Comparison of ENCODE assay signal across 9 mouse cellular contexts in the genomic region with DNA sequence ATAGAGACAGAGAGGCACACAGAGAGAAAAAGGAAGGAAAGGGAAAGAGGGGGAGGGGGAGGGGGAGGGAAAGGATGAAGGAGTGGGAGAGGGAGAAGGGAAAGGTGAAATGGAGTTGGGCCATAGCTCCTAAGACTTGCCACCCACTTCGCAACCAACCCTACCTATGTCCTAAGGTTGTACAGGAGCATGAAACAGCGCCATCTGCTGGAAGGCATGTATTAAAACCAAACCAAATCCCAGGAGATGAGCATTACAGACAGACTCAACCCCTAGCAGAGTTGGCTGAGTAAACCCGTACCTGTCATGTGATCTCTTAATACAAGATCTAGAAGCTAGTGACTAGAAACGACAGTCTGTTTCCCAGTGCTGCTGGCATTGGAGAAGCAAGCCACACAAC.
DNase-seq lines count a peak whose midpoint lies in the region; ATAC-seq lines count a peak whose summit lies in the region.
"Had no signal": no experiment of that assay in that cellular context is flagged by ENCODE, and none has a peak within 500 bp of the region (broad histone marks: within the 10 kb centered on the region; RNA-seq: fewer than 3 reads in every experiment).

No protein-coding gene starts in this region.

- WGBS in forebrain, embryonic 14.5 days = 40% methylated on average over 4 of the region's 4 CpGs
- 27% methylated on average over 4 of the region's 4 CpGs for WGBS in forebrain, embryonic 15.5 days
- 37% methylated on average over 4 of the region's 4 CpGs for WGBS in neural tube, embryonic 15.5 days
- WGBS in midbrain, embryonic 14.5 days = 36% methylated on average over 4 of the region's 4 CpGs

- H3K27ac ChIP-seq in forebrain, embryonic 14.5 days (ENCODE audit: low read depth, low read length) = no peak overlapping the region
- H3K27ac ChIP-seq in forebrain, embryonic 15.5 days (replicated peaks) = no peak overlapping the region
- no peak overlapping the region for H3K27ac ChIP-seq in neural tube, embryonic 15.5 days (replicated peaks)
- no peak overlapping the region for H3K27ac ChIP-seq in midbrain, embryonic 14.5 days (replicated peaks; ENCODE audit: low read depth, low read length)
- H3K27ac ChIP-seq: hindbrain, embryonic 15.5 days had no signal

- no peaks in the 10 kb centered on the region for H3K36me3 ChIP-seq in forebrain, embryonic 14.5 days (ENCODE audit: control insufficient read depth, insufficient read depth, low read length)
- H3K36me3 ChIP-seq in forebrain, embryonic 15.5 days = no peaks in the 10 kb centered on the region
- no peaks in the 10 kb centered on the region for H3K36me3 ChIP-seq in neural tube, embryonic 15.5 days
- H3K36me3 ChIP-seq in midbrain, embryonic 14.5 days (ENCODE audit: control insufficient read depth, insufficient read depth, low read length) = no peaks in the 10 kb centered on the region
- H3K36me3 ChIP-seq: hindbrain, embryonic 15.5 days had no signal

- no peak overlapping the region for H3K4me3 ChIP-seq in forebrain, embryonic 14.5 days (ENCODE audit: low read depth, low read length)
- no peak overlapping the region for H3K4me3 ChIP-seq in forebrain, embryonic 15.5 days
- H3K4me3 ChIP-seq in neural tube, embryonic 15.5 days (replicated peaks) = no peak overlapping the region
- H3K4me3 ChIP-seq in midbrain, embryonic 14.5 days (replicated peaks; ENCODE audit: low read depth, low read length) = no peak overlapping the region
- H3K4me3 ChIP-seq: hindbrain, embryonic 15.5 days had no signal

- no peaks in the 10 kb centered on the region for H3K9me3 ChIP-seq in forebrain, embryonic 14.5 days (replicated peaks; ENCODE audit: control insufficient read depth, low read length)
- no peaks in the 10 kb centered on the region for H3K9me3 ChIP-seq in forebrain, embryonic 15.5 days
- no peaks in the 10 kb centered on the region for H3K9me3 ChIP-seq in neural tube, embryonic 15.5 days (replicated peaks)
- H3K9me3 ChIP-seq in midbrain, embryonic 14.5 days (ENCODE audit: control insufficient read depth, low read length) = no peaks in the 10 kb centered on the region
- H3K9me3 ChIP-seq: hindbrain, embryonic 15.5 days had no signal

- no peak overlapping the region for H3K4me2 ChIP-seq in forebrain, embryonic 14.5 days (ENCODE audit: low read length)
- no peak overlapping the region for H3K4me2 ChIP-seq in forebrain, embryonic 15.5 days (replicated peaks)
- no peak overlapping the region for H3K4me2 ChIP-seq in neural tube, embryonic 15.5 days
- H3K4me2 ChIP-seq in midbrain, embryonic 14.5 days (ENCODE audit: low read length) = no peak overlapping the region
- H3K4me2 ChIP-seq: hindbrain, embryonic 15.5 days had no signal

- no peak overlapping the region for H3K9ac ChIP-seq in forebrain, embryonic 14.5 days (ENCODE audit: low read length)
- no peak overlapping the region for H3K9ac ChIP-seq in forebrain, embryonic 15.5 days (replicated peaks)
- no peak overlapping the region for H3K9ac ChIP-seq in neural tube, embryonic 15.5 days (replicated peaks)
- no peak overlapping the region for H3K9ac ChIP-seq in midbrain, embryonic 14.5 days (replicated peaks; ENCODE audit: low read length)
- H3K9ac ChIP-seq: hindbrain, embryonic 15.5 days had no signal

- 0 out of 2 replicates have a peak, but pooled peaks have one; percentile 50 for ATAC-seq in forebrain, embryonic 14.5 days
- no peak for ATAC-seq in forebrain, embryonic 15.5 days (replicated peaks)
- ATAC-seq in neural tube, embryonic 15.5 days (ENCODE audit: low FRiP score) = no peak
- no peak for ATAC-seq in midbrain, embryonic 14.5 days (ENCODE audit: low FRiP score, low TSS enrichment)

- H3K4me1 ChIP-seq in forebrain, embryonic 14.5 days (ENCODE audit: control insufficient read depth, insufficient read depth, low read length) = no peaks in the 10 kb centered on the region
- H3K4me1 ChIP-seq in forebrain, embryonic 15.5 days = no peaks in the 10 kb centered on the region
- no peaks in the 10 kb centered on the region for H3K4me1 ChIP-seq in neural tube, embryonic 15.5 days
- no peaks in the 10 kb centered on the region for H3K4me1 ChIP-seq in midbrain, embryonic 14.5 days (ENCODE audit: control insufficient read depth, insufficient read depth, low read length)
- H3K4me1 ChIP-seq: hindbrain, embryonic 15.5 days had no signal

- no peaks in the 10 kb centered on the region for H3K27me3 ChIP-seq in forebrain, embryonic 14.5 days (replicated peaks; ENCODE audit: control insufficient read depth, insufficient read depth, low read length)
- H3K27me3 ChIP-seq in forebrain, embryonic 15.5 days = no peaks in the 10 kb centered on the region
- H3K27me3 ChIP-seq in neural tube, embryonic 15.5 days (replicated peaks) = no peaks in the 10 kb centered on the region
- H3K27me3 ChIP-seq in midbrain, embryonic 14.5 days (ENCODE audit: control insufficient read depth, insufficient read depth, low read length) = no peaks in the 10 kb centered on the region
- H3K27me3 ChIP-seq: hindbrain, embryonic 15.5 days had no signal

- peak; percentile 51 for DNase-seq in forebrain, embryonic 14.5 days (ENCODE audit: low spot score)
- DNase-seq in neural tube, embryonic 10.5 days (ENCODE audit: extremely low spot score, low spot score) = peak; percentile 19
- DNase-seq in cerebellum, adult 11-12 months = peak; percentile 45
- peak; percentile 4 for DNase-seq in induced T-regulatory cell, adult 2 months (ENCODE audit: low read depth)
- DNase-seq in midbrain, embryonic 14.5 days = peak; percentile 61
- DNase-seq in lung, postnatal 10 days = no peak
